Mouse (Mus musculus): ENCODE data around the gene Ptk7. TPM values are rescaled to one million over a fixed set of nuclear protein-coding genes. Genes with fewer than 3 reads are reported as not detected.

Gene Ptk7
- polyA plus RNA-seq, 1 experiment = 5.5 TPM

GRCm38 (mm10) chr17:46662730-46663129, 33.4 kb upstream of the Ptk7 start:
- TF ChIP-seq POLR2A (IDR thresholded peaks at IDR 0.05; ENCODE audit: borderline replicate concordance, insufficient read depth, low read length) (0 out of 2 replicates have a peak, but pooled peaks have one; percentile 14), CTCF (IDR thresholded peaks at IDR 0.05; ENCODE audit: borderline replicate concordance, insufficient read depth, low read depth, low read length) (no peak)
- peak; percentile 77 to 89 for DNase-seq
- Histone ChIP-seq H3K27ac (ENCODE audit: insufficient read depth, low read length) (peak overlapping the region; percentile 87), H3K4me1 (ENCODE audit: control insufficient read depth, insufficient read depth, low read length) (peaks cover 30% of the 10 kb centered on the region), H3K4me3 (replicated peaks; ENCODE audit: insufficient read depth, low read depth, low read length) (peak overlapping the region; percentile 49), H3K27me3 (ENCODE audit: control insufficient read depth, insufficient read depth, low read length) (no peaks in the 10 kb centered on the region)
- WGBS = 6% methylated on average over 5 of the region's 5 CpGs

DNA sequence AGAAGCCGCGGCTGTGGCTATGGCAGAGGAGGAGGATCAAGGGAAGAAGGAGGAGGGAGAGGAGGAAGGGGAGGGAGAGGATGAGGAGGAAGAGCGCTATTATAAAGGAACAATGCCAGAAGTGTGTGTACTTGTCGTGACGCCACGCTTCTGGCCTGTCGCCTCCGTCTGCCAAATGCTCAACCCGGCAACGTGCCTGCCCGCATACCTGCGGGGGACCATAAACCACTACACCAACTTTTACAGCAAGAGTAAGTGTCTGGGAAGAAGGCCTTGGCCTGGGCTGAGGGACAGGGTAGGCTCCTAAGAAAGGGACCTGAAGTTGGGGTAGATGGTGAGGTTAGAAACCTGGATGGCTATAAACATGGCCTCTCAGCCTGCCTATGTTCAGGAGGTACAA, 32.7 kb upstream of the Ptk7 start:
- peak; percentile 79 to 82 for DNase-seq
- Histone ChIP-seq H3K27ac (ENCODE audit: insufficient read depth, low read length) (peak overlapping the region; percentile 87), H3K4me3 (replicated peaks; ENCODE audit: insufficient read depth, low read depth, low read length) (peak overlapping the region; percentile 50), H3K27me3 (ENCODE audit: control insufficient read depth, insufficient read depth, low read length) (no peaks in the 10 kb centered on the region), H3K4me1 (ENCODE audit: control insufficient read depth, insufficient read depth, low read length) (peaks cover 30% of the 10 kb centered on the region)
- 14% methylated on average over 12 of the region's 12 CpGs for WGBS
- TF ChIP-seq POLR2A (IDR thresholded peaks at IDR 0.05; ENCODE audit: borderline replicate concordance, insufficient read depth, low read length) = no peak
- TF ChIP-seq CTCF (IDR thresholded peaks at IDR 0.05; ENCODE audit: borderline replicate concordance, insufficient read depth, low read depth, low read length) = no peak

- 17% methylated on average over 9 of the region's 9 CpGs for whole genome bisulfite sequencing
These were observed 32.0 kb upstream of the Ptk7 start for GRCm38 (mm10) chr17:46661351-46661750.

DNA sequence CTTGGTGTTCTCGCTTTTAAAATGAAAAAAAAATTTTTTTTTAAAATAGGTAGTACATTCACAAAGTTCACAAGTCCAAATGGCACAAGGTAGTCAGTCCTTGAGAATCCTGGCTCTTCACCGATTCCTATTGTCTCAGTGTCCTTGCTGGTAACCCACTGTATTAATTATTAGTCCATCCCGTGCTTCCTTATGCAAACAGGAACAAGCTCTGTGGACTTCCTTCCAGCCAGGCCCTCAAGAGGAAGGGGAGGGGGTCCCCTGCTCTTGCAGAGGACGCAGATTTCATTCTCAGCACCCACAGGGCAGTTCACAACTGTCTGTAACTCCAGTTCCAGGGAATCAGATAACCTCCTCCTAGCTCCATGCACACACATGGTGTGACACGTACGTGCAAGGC, 26.8 kb upstream of the Ptk7 start:
- no peak overlapping the region for H3K4me3 ChIP-seq (replicated peaks; ENCODE audit: insufficient read depth, low read depth, low read length)
- no peaks in the 10 kb centered on the region for H3K27me3 ChIP-seq (ENCODE audit: control insufficient read depth, insufficient read depth, low read length)
- peaks cover 14% of the 10 kb centered on the region for H3K4me1 ChIP-seq (ENCODE audit: control insufficient read depth, insufficient read depth, low read length)
- WGBS = 82% methylated on average over 6 of the region's 6 CpGs
- H3K27ac ChIP-seq (ENCODE audit: insufficient read depth, low read length) = no peak overlapping the region
- no peak for DNase-seq
- TF ChIP-seq POLR2A (IDR thresholded peaks at IDR 0.05; ENCODE audit: borderline replicate concordance, insufficient read depth, low read length) (no peak), CTCF (IDR thresholded peaks at IDR 0.05; ENCODE audit: borderline replicate concordance, insufficient read depth, low read depth, low read length) (no peak)

More at GRCm38 (mm10) chr17:46661351-46661750, 32.0 kb upstream of the Ptk7 start:
- peak in 1 of 2 experiments; percentile 81 for DNase-seq
- H3K4me3 ChIP-seq (replicated peaks; ENCODE audit: insufficient read depth, low read depth, low read length) = peak overlapping the region; percentile 50
- TF ChIP-seq CTCF (IDR thresholded peaks at IDR 0.05; ENCODE audit: borderline replicate concordance, insufficient read depth, low read depth, low read length) (no peak), POLR2A (IDR thresholded peaks at IDR 0.05; ENCODE audit: borderline replicate concordance, insufficient read depth, low read length) (no peak)
- peaks cover 30% of the 10 kb centered on the region for H3K4me1 ChIP-seq (ENCODE audit: control insufficient read depth, insufficient read depth, low read length)
- H3K27ac ChIP-seq (ENCODE audit: insufficient read depth, low read length) = peak overlapping the region; percentile 87
- H3K27me3 ChIP-seq (ENCODE audit: control insufficient read depth, insufficient read depth, low read length) = no peaks in the 10 kb centered on the region

DNA sequence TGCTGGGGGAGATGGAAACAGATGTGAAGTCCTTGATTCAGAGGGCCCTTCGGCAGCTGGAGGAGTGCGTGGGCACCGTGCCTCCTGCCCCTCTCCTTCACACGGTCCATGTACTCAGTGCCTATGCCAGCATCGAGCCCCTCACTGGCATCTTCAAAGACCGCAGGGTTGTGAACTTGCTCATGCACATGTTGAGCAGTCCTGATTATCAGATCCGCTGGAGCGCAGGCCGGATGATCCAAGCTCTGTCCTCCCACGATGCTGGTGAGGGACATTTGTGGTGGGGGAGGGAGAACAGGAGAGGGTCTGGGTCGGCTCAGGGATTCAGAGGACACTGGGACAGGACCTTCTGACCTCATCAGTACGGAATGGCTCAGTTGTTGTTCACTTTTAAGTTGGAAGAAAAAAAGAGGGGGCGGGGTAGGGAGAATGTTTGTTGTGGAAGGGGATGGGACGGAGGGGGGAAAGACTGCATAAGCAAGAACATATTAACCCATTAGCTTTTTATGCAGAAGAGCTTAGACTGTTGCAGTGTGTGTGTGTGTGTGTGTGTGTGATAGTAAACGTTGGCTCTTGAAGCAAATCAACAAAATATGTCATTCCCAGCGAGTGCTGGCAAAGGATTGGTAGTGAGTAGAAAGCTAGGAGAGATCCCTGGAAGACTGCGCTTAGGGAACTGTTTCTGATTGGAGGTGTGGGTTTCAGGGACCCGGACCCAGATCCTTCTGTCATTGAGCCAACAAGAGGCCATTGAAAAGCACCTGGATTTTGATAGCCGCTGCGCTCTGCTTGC, 22.6 kb upstream of the Ptk7 start:
- peaks cover 13% of the 10 kb centered on the region for H3K4me1 ChIP-seq (ENCODE audit: control insufficient read depth, insufficient read depth, low read length)
- no peaks in the 10 kb centered on the region for H3K27me3 ChIP-seq (ENCODE audit: control insufficient read depth, insufficient read depth, low read length)
- 48% methylated on average over 20 of the region's 20 CpGs for WGBS
- no peak for TF ChIP-seq CTCF (IDR thresholded peaks at IDR 0.05; ENCODE audit: borderline replicate concordance, insufficient read depth, low read depth, low read length)
- no peak for TF ChIP-seq POLR2A (IDR thresholded peaks at IDR 0.05; ENCODE audit: borderline replicate concordance, insufficient read depth, low read length)
- no peak for DNase-seq
- peak overlapping the region; percentile 54 for H3K4me3 ChIP-seq (replicated peaks; ENCODE audit: insufficient read depth, low read depth, low read length)
- H3K27ac ChIP-seq (ENCODE audit: insufficient read depth, low read length) = no peak overlapping the region

DNA sequence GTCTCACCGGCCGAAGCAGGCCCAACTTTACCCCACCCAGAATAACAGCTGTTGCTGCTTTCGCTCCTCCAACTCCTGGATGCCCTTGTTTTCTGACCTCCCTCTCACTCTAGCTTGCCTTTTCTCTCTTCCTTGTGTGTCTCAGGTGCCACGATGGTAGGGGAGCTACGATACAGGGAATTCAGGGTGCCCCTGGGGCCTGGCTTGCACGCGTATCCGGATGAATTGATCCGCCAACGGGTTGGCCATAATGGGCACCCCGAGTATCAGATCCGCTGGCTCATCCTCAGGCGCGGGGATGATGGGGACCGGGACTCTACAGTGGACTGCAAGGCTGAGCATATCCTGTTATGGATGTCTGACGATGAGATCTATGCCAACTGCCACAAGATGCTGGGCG, 22.0 kb upstream of the Ptk7 start:
- DNase-seq = no peak
- Histone ChIP-seq H3K27me3 (ENCODE audit: control insufficient read depth, insufficient read depth, low read length) (no peaks in the 10 kb centered on the region), H3K4me3 (replicated peaks; ENCODE audit: insufficient read depth, low read depth, low read length) (peak overlapping the region; percentile 54), H3K4me1 (ENCODE audit: control insufficient read depth, insufficient read depth, low read length) (peaks cover 13% of the 10 kb centered on the region), H3K27ac (ENCODE audit: insufficient read depth, low read length) (no peak overlapping the region)
- TF ChIP-seq CTCF (IDR thresholded peaks at IDR 0.05; ENCODE audit: borderline replicate concordance, insufficient read depth, low read depth, low read length) (no peak), POLR2A (IDR thresholded peaks at IDR 0.05; ENCODE audit: borderline replicate concordance, insufficient read depth, low read length) (no peak)
- WGBS = 46% methylated on average over 17 of the region's 17 CpGs

GRCm38 (mm10) chr17:46650232-46651031, 21.1 kb upstream of the Ptk7 start, which contains the start of gene Cul7:
Cul7 (plus strand) TSS chr17:46650337.
- Histone ChIP-seq H3K27me3 (ENCODE audit: control insufficient read depth, insufficient read depth, low read length) (no peaks in the 10 kb centered on the region), H3K4me1 (ENCODE audit: control insufficient read depth, insufficient read depth, low read length) (peaks cover 13% of the 10 kb centered on the region), H3K27ac (ENCODE audit: insufficient read depth, low read length) (peak within 1 kb of the TSS; percentile 85), H3K4me3 (replicated peaks; ENCODE audit: insufficient read depth, low read depth, low read length) (peak within 1 kb of the TSS; percentile 54)
- TF ChIP-seq CTCF (IDR thresholded peaks at IDR 0.05; ENCODE audit: borderline replicate concordance, insufficient read depth, low read depth, low read length) = no peak
- peak; percentile 75 for TF ChIP-seq POLR2A (IDR thresholded peaks at IDR 0.05; ENCODE audit: borderline replicate concordance, insufficient read depth, low read length)
- peak; percentile 90 to 92 for DNase-seq
- 1% methylated on average over 58 of the region's 58 CpGs for WGBS
